Mouse (Mus musculus): ENCODE results near the gene Evx2.

GRCm38 (mm10) chr2:74620368-74620767 lies 39.0 kb downstream of the Evx2 start:
- TF ChIP-seq CTCF (IDR thresholded peaks at IDR 0.05; ENCODE audit: low read depth), result no peak
- no peak for TF ChIP-seq EP300 (IDR thresholded peaks at IDR 0.05; ENCODE audit: low read depth)
